Mouse (Mus musculus) megakaryocyte-erythroid progenitor cell, adult 5-6 weeks (primary cell): Measurements from ENCODE around the gene Pom121l2. TPM values are rescaled to one million over a fixed set of nuclear protein-coding genes. Genes with fewer than 3 reads are reported as not detected.
A peak's percentile ranks its signal among the peaks of the same experiment; 100 is the strongest.

Experiments used
- ATAC-seq: replicated peaks from 2 replicates; pipeline ENCODE4 v1.8.0; 2016; ENCODE audit warnings: mild to moderate bottlenecking, inconsistent platforms; ENCODE audit not compliant: severe bottlenecking, poor library complexity, low FRiP score, low TSS enrichment
- total RNA-seq, 2 experiments: library from RNA; stranded (forward) in 1 of 2; stranded (reverse) in 1 of 2; fragments of 200-1000, 215-1000 nt in 1 of 2; fragments of >200 nt in 1 of 2; fragmentation: Nextera tagmentation in 1 of 2; gene quantifications; 2 replicates each; pipeline ENCODE4 v1.2.3; 2014 to 2017

Gene Pom121l2
- total RNA-seq, 2 experiments from 2014 or later: not detected

DNA sequence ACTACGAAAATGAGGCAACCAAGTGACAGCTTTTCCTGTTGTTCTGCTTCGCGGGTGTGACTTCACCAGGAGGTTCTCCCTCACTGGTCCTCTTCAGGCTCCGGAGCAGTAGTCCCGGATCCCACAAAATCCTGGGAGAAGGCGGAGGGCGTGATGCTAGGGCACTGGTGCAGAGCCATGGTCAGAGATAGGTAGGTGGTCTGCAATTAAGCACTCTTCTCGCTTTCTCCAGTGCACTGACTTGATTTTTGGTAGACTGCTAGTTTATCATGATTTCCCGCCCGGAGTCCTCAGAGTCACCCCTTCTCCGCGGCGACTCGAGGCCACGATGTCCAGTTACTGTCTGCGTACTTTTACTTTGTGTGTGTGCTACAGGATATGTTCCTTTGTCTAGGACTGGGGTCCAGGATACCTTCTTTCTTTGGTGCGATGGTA lies 33.4 kb downstream of the Pom121l2 start:
- ATAC-seq: peak; percentile 27; the same call in 1 of the 2 replicates

DNA sequence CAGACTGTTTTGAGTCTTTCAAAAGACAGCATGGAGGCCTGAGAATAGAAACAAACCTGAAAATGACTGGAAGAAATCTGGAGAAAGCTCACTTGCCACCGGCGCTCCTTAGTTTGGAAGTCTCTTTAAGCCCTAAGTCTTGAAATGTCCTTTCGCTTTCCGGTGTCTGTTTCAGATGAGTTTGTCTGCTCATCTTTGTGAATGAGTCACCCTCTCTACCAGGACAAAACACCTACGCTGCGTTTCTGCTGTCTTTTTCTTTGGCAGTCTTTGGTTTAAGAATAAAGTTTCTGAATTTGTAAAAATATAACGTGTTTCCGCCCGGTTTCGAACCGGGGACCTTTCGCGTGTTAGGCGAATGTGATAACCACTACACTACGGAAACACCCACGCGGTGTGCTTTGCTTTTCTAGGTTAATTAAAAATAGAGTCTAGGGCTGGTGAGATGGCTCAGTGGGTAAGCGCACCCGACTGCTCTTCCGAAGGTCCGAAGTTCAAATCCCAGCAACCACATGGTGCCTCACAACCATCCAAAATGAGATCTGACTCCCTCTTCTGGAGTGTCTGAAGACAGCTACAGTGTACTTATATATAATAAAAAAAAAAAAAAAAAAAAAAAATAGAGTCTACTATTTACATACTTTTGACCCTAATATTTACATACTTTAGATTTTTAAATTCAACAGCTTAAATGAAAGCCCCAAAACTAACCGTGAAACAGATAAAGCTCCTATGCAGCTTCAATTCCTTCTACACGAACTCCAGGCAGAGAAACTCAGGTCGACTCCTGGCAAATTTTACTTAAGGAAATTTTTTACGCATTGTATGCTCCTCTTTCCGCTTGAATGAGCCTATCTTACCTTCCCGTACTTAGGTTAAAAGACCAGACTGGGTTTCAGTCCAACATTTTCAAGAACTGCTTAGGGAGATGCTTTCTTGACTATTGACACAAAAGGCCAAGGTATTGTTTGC lies 34.8 kb downstream of the Pom121l2 start:
- peak; percentile 68 for ATAC-seq

DNA sequence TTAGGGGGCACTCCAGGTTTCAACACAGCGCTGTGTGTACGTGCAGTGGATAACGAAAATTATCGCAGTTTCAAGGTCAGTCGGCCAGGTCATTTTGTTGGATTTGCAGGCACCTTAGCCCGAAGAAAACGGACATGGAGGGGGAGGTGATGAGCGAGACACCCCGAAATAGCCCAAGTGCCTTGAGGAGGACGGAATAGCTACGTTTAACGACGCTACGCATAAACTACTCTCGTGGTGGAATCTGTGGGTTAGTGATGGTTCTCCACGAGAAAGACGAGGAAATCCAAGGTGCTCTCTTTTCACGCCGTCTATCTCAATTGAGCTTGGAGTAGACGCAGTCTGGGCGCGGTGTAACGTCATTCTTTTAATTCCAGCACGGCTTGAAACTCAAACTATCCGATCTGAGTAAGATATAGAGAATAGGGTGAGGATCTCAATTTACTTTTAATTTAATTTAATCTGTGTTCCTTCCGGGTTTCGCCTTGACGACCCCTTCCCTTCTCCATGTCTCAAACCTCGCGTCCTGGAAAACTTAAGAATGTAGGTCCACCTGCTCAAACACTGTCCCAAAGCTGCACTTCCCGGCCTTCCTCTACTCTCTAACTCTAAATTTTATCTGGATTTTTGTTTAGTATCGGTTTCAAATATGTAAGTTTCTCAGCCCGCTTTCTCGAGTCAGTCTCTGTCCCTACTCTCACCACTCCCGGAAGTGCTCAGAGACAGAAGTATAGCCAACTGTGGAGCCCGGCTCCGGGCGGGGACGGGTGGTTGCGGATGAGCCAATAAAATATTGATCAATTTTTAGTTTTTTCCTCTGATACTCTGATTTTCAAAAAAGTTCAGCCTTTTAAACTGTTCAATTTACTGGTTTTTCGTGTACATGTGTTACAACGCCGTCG lies 39.2 kb downstream of the Pom121l2 start:
- ATAC-seq: peak; percentile 46; the same call in 1 of the 2 replicates

DNA sequence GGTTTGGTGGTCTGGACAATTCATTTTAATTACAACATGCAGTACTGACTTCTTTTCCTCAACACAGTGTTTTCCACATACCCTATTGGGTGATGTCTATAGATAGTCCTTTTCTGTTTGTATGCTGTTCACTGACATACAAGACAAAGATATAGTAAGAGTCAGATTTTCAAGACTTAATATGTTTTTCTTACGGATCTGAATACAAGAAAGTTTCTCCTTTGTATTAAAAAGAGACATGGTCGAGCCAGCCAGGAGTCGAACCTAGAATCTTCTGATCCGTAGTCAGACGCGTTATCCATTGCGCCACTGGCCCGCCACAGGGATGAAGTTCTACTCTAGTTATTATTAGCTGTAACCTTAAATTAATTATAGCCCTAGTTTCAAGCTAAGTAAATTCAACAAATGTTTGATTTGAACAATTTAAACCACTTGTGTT lies 39.9 kb downstream of the Pom121l2 start:
- peak; percentile 72 for ATAC-seq

DNA sequence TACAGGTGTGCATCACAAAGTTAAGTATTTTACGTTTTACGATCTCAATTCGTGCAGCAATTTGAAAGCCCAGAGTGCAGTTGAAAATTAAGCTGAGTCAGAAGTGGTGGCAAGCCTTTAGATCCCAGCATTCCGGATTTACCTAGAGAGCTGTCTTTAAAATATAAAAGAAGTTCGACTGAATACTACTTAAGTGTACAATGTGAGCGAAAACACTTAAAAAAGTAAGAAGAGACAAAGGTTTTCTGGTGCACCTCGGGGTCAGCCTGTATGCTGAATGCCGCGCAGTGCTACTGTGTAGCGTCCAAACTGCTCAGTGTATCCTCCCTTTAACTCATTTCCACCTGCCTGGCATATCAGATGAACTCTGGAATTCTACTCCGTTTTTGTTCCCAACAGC lies 40.6 kb downstream of the Pom121l2 start:
- ATAC-seq: no peak

DNA sequence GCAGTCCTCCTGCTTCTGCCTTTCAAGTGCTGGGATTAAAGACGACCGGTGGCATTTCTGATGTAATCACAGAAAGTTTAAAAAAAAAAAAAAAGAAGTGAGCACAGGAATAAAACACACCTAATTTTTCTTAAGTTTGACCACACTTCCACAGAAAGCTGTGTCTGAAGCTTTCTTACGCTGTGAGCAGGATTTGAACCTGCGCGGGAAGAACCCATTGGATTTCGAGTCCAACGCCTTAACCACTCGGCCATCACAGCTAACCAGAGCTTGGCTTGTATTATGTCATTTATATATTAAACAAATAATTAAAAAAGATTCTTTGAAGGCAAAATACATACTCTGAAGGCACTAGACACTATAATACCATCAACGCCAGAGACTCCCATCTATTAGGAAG lies 41.2 kb downstream of the Pom121l2 start:
- ATAC-seq: peak; percentile 69

DNA sequence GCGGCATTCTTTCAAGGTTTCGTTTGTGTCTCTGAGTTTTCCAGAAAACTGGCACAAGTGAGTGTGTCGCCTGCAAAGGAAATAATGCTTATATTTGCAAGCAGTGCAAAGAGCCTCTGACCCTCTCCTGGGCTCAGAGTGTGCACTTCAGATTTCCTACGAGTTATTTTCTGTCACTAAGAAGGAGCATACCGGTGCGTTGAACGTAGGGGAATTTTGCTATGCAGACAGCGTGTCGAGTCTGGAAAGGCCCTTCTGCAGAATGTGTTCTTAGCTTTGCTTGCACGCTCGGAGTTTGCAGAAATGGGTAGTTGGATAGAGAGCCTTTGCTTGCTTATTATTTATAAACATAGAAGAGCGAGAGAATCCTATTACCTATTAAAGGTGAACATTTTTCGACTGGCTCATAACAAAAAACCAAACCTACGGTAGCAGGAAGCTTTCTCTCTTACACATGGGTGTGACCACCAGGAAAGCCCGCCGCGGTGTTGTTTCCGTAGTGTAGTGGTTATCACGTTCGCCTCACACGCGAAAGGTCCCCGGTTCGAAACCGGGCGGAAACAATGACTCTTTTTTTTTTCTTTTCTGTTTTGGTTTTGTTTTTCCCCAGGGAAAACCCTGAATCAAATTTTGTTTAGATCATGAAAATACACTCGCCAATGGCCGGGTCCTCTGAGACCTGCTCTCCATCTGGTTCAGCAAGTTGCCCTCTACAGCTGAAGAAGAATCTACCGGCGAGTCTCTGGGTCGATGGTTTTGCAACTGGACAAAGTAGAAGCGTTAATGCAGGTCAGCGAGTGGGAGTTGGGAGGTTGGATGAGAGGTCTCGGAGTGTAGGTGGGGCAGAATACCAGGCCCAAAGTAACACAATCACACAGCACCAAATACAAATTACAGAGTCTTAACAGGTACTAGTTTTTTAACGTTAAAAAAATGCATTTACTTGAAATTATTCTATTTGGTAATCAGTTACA lies 45.4 kb downstream of the Pom121l2 start:
- ATAC-seq: no peak

DNA sequence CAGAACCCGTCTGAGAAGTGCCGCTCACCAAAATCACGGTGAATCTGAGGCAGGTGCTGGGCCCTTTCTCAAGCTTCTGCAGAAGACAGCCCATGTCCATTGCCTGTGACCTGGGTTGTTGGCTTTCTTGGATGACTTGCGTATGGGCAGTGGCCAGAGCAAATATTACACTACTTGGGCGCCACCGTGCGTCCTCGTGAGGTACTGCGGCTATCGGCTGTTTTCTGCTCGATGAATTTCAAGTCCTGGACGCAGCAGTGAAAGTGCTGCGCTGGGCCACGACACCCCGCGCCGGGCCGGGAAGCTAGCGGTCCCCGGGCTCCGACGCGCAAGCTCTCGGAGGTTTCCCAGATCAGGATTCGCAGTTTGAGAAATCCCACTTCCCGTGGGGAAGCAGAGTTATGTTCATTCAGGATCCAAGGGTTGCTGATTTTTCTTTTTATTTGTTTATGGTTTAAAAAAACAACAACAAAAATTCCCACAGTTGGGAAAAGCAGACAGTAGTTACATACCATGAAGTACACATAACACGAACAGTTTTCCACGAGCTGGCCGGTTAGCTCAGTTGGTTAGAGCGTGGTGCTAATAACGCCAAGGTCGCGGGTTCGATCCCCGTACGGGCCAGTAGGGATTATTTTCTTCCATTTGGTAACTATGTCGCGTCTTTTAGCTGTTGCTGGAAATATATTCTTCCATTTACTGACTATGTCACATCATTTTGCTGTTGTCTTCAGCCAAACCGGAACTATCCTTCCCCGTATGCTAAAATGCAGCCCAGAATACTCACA lies 47.9 kb downstream of the Pom121l2 start:
- ATAC-seq: peak; percentile 78

DNA sequence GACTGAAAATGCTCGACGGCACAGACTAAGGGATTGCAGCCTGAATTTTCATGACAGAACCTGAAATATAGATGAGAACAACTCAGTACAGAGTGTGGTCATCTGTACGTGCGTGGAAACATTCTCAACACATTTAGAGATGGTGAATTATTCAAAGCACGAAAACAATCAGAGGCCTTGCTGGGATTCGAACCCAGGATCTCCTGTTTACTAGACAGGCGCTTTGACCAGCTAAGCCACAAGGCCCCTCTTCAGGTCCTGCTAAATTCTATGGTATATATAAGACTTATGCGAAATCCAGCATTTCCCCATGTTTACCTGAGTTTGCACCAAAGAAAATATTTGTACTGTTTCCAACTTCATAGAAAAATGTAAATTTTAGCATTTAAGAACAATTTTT lies 48.9 kb downstream of the Pom121l2 start:
- no peak for ATAC-seq

DNA sequence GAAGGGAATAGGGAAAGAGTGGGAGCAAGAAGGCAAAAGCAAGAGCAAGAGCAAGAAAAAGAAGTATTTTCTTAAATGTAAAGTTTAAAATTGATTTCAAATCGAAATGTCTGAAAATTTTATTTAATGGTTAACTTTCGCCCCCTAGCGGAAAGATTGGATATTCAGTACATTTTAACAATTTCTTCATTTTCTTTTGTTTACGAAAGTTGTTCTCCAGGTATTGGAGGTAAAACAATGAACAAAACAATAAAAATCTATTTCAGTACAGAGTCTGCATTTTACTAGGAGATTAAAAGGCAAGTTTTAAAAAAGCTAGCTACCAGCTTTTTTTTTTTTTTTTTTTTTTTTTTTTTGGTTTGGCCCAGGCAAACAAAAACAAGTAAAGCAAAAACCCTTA lies 49.5 kb downstream of the Pom121l2 start:
- no peak for ATAC-seq

DNA sequence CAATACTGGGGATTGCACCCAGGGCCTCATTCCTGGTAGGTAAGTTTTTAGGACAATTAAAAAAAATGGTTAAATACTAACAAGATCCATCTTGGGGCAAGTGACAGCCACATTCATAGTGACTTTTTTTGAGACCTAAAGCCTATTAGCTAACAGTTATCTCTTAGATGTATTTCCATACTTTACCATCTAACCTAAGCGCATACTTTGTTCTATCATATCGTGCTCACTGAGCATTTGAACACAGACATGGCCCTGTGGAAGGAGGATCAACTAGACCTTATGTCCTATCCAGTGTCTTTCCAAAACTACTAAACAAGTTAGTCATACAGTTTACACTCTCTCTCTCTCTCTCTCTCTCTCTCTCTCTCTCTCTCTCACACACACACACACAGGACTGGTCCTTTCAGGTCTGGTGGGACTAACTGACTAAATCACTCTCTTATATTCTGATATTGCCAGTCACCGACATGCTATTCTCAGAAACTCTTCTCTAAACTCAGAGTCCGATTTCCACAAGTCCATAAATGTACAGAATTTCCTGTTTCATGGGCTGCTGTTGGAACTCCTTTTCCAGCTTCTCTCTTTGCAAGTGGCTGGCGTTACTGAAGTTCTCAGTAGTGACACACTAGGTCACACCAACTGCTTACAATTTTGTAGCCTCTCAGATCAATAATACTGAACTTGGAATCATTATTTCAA lies 52.9 kb downstream of the Pom121l2 start:
- ATAC-seq: no peak

DNA sequence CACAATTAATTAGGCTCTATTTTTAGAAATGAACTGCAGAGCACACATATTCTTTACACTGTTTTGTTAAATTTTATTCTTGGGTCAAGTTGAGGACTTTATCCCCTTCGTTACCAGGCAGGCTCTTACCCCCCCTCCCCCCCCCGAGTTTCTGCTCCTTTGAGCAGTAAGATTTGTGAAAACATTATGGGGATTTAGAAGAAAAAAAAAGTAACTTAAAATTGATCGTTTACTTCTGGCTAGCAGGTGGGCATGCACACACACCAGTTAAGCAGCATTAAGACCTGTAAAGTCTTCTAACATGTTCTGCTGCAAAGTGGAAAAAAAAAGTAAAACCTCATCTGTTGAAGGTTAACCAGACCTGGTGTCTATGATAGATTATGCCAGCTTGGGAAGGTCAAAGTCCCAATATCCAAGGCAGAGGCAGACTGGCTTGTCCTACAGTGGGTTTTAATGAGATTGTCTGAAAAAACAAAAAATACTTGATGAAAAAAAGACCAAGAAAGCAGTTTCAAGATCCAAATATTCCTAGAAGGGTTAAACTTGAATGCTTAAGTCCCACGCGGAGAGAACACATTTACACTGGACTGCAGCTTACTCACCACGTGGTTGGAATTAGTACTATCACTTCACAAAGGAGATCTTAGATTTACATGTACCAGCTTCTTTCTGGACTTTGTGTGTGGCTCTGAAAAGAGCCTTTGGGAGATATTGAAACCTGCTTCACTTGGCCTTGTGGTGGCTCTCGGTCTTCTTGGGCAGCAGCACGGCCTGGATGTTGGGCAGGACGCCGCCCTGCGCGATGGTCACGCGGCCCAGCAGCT lies 53.7 kb downstream of the Pom121l2 start:
- no peak for ATAC-seq

DNA sequence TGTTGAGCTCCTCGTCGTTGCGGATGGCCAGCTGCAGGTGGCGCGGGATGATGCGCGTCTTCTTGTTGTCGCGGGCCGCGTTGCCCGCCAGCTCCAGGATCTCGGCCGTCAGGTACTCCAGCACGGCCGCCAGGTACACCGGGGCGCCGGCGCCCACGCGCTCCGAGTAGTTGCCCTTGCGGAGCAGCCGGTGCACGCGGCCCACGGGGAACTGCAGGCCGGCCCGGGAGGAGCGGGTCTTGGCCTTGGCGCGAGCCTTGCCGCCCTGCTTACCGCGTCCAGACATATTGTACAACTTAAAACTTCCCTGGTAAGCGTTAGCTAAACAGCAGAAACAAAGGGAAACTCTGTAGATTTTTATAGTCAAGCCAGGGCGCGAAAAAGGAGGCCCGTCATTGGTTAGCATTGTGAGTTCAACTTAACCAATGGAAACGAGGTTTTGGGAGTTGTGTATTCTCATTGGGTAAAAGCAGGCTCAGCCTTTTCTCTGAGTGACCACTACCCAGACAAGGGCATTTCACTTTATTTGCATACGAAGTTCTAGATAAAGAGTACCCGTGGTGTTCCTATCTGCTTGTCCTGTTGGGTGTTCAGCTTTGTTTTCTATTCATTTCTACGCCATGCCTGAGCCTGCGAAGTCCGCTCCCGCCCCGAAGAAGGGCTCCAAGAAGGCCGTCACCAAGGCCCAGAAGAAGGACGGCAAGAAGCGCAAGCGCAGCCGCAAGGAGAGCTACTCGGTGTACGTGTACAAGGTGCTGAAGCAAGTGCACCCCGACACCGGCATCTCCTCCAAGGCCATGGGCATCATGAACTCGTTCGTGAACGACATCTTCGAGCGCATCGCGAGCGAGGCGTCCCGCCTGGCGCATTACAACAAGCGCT lies 54.5 kb downstream of the Pom121l2 start, which contains the start of the genes Hist1h2ah and Hist1h2bk:
Hist1h2ah (minus strand) TSS at position 302 of the 882 bp plus-strand sequence.
Hist1h2bk (plus strand) TSS at position 604 of the 882 bp plus-strand sequence.
- ATAC-seq: peak; percentile 84

DNA sequence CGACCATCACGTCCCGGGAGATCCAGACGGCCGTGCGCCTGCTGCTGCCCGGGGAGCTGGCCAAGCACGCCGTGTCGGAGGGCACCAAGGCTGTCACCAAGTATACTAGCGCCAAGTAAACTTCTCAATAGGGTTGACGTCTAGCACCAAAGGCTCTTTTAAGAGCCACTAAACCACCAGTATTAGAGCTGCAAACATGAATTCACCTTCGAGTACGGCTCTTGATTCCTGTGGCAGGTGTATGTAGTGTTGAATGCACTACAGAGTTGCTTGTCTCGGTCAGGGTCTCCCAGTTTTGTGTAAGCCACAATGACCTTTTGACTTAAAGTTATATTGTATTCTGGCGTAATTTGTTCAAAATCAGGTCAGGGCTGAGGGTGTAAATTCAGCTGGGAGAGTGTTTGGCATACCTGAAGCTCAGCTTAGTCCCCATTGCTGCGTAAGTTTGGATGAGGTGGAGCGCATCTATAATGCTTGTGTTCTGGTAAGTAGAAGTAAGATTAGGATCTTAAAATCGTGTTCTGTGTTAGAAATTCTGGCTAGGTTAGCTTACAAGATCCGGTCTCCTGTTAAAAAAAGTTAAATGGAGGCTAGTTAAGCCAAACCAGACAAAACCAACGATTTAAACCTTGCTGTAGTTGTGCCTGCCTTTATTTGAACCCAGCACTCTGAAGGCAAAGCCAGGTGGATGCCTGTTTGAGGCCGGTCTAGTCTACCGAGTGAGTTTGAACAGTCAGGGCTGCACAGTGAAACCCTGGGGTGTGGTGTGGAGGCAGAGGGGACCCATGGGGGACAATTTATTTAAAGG lies 55.4 kb downstream of the Pom121l2 start:
- peak; percentile 43 for ATAC-seq

DNA sequence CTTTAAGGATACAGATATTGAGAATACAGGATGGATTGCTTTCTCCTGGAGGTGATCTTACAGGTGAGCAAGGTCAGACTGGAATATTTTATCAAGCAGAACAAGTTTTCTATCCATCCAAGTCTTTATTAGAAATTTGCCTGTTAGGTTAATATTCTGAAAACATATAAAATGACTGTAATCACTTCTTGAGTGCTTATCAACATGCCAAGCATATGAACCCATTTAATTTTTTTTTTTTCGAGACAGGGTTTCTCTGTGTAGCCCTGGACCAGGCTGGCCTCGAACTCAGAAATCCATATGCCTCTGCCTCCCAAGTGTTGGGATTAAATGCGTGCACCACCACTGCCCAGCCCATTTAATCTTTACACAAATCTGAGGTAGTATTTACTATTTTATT lies 56.0 kb downstream of the Pom121l2 start:
- ATAC-seq: no peak
